Mouse (Mus musculus): ENCODE measurements around the gene Bag5. TPM values are rescaled to one million over a fixed set of nuclear protein-coding genes. Genes with fewer than 3 reads are reported as not detected.

The Bag5 gene
- polyA plus RNA-seq (2015; fragmentation: Nextera tagmentation; extraction: Ambion mirVana): 45.7 and 48.9 TPM in 2 replicates

- Histone ChIP-seq H3K36me3 (ENCODE audit: insufficient read depth, low read length) (peaks cover 21% of the 10 kb centered on the region), H3K4me3 (replicated peaks; ENCODE audit: low read depth, low read length) (peak within 1 kb of the TSS; percentile 97), H3K27me3 (ENCODE audit: insufficient read depth, low read length) (no peaks in the 10 kb centered on the region), H3K9me3 (replicated peaks; ENCODE audit: low read length) (no peaks in the 10 kb centered on the region), H3K4me1 (replicated peaks; ENCODE audit: insufficient read depth, low read length) (peaks cover 13% of the 10 kb centered on the region), H3K27ac (peak within 1 kb of the TSS; percentile 85), H3K9ac (ENCODE audit: low read depth, low read length) (peak within 1 kb of the TSS; percentile 96), H3K4me2 (ENCODE audit: low read length) (peak within 1 kb of the TSS; percentile 84)
- peak; percentile 97 for DNase-seq (ENCODE audit: low spot score)
- ATAC-seq (replicated peaks; ENCODE audit: low FRiP score, low read depth): peak; percentile 93
- WGBS: under 1% methylated on average over 69 of the region's 86 CpGs
- TF ChIP-seq CTCF (IDR thresholded peaks at IDR 0.05; ENCODE audit: low read depth): peak; percentile 33; the same call in 1 of the 2 replicates
These were observed at the start of gene Bag5, which contains the start of gene Apopt1 for GRCm38 (mm10) chr12:111713004-111713651. Gene Bag5 (minus strand): TSS chr12:111713257. Gene Apopt1 (plus strand): TSS chr12:111713261.

DNA sequence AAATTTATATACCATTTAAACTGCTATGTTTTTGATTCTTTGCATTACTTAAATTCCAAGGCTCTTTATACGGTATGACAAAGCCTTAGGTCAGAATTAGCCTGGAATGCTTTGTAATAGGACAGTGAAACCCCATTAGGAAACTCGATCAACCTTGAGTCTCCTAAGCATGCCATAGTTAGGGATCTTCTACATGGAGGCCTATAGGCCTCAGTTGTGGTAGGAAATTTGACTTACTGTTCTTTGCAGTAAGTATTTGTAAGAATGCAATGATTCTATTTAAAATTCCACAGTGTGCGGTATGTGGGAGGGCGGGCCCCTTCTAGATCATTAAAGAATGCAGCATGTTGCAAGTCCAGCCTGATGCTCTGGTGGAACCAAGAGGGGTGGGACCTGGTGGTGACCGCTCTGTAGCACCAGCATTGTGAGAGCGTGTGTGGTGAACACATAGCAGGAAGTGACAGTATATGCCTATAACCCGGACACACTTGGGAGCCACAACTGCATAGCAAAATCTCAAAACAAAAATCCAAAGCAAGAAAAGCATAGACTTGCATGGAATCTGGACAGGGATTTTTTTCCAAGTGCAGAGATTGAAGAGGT, 47.4 kb upstream of the Bag5 start:
- ATAC-seq (replicated peaks; ENCODE audit: low FRiP score, low read depth): no peak
- Histone ChIP-seq H3K9ac (ENCODE audit: low read depth, low read length) (no peak overlapping the region), H3K4me3 (replicated peaks; ENCODE audit: low read depth, low read length) (peak overlapping the region; percentile 53; the same call in 1 of the 2 replicates), H3K4me1 (replicated peaks; ENCODE audit: insufficient read depth, low read length) (peaks cover 16% of the 10 kb centered on the region), H3K36me3 (ENCODE audit: insufficient read depth, low read length) (0 out of 2 replicates have a peak, but pooled peaks cover 11% of the 10 kb centered on the region), H3K27ac (no peak overlapping the region), H3K9me3 (replicated peaks; ENCODE audit: low read length) (no peaks in the 10 kb centered on the region), H3K4me2 (ENCODE audit: low read length) (peak overlapping the region; percentile 98), H3K27me3 (ENCODE audit: insufficient read depth, low read length) (no peaks in the 10 kb centered on the region)
- TF ChIP-seq CTCF (IDR thresholded peaks at IDR 0.05; ENCODE audit: low read depth): no peak
- DNase-seq (ENCODE audit: low spot score): peak; percentile 56
- 34% methylated on average over 7 of the region's 7 CpGs for WGBS

- no peak for TF ChIP-seq CTCF (IDR thresholded peaks at IDR 0.05; ENCODE audit: low read depth)
These were observed 46.4 kb upstream of the Bag5 start for GRCm38 (mm10) chr12:111759176-111760061.

GRCm38 (mm10) chr12:111758381-111759175, 45.5 kb upstream of the Bag5 start, which contains the start of gene Klc1:
Gene Klc1 (plus strand): TSS chr12:111758849.
- DNase-seq (ENCODE audit: low spot score) (peak; percentile 69), ATAC-seq (replicated peaks; ENCODE audit: low FRiP score, low read depth) (peak; percentile 65)
- Histone ChIP-seq H3K36me3 (ENCODE audit: insufficient read depth, low read length) (0 out of 2 replicates have a peak, but pooled peaks cover 10% of the 10 kb centered on the region), H3K27me3 (ENCODE audit: insufficient read depth, low read length) (no peaks in the 10 kb centered on the region), H3K9ac (ENCODE audit: low read depth, low read length) (peak within 1 kb of the TSS; percentile 89), H3K9me3 (replicated peaks; ENCODE audit: low read length) (no peaks in the 10 kb centered on the region), H3K4me1 (replicated peaks; ENCODE audit: insufficient read depth, low read length) (peaks cover 16% of the 10 kb centered on the region), H3K27ac (peak within 1 kb of the TSS; percentile 89), H3K4me2 (ENCODE audit: low read length) (peak within 1 kb of the TSS; percentile 98), H3K4me3 (replicated peaks; ENCODE audit: low read depth, low read length) (peak within 1 kb of the TSS; percentile 53)
- under 1% methylated on average over 78 of the region's 85 CpGs for WGBS
- no peak for TF ChIP-seq CTCF (IDR thresholded peaks at IDR 0.05; ENCODE audit: low read depth)

More at GRCm38 (mm10) chr12:111759176-111760061, 46.4 kb upstream of the Bag5 start:
- H3K9ac ChIP-seq (ENCODE audit: low read depth, low read length): peak overlapping the region; percentile 89
- ATAC-seq (replicated peaks; ENCODE audit: low FRiP score, low read depth) (peak; percentile 19; the same call in 1 of the 2 replicates), DNase-seq (ENCODE audit: low spot score) (peak; percentile 47)
- H3K4me1 ChIP-seq (replicated peaks; ENCODE audit: insufficient read depth, low read length): peaks cover 16% of the 10 kb centered on the region
- 3% methylated on average over 35 of the region's 35 CpGs for WGBS
- H3K36me3 ChIP-seq (ENCODE audit: insufficient read depth, low read length): 0 out of 2 replicates have a peak, but pooled peaks cover 11% of the 10 kb centered on the region
- no peaks in the 10 kb centered on the region for H3K9me3 ChIP-seq (replicated peaks; ENCODE audit: low read length)
- peak overlapping the region; percentile 89 for H3K27ac ChIP-seq
- H3K4me2 ChIP-seq (ENCODE audit: low read length): peak overlapping the region; percentile 98
- peak overlapping the region; percentile 53 for H3K4me3 ChIP-seq (replicated peaks; ENCODE audit: low read depth, low read length)
- no peaks in the 10 kb centered on the region for H3K27me3 ChIP-seq (ENCODE audit: insufficient read depth, low read length)

DNA sequence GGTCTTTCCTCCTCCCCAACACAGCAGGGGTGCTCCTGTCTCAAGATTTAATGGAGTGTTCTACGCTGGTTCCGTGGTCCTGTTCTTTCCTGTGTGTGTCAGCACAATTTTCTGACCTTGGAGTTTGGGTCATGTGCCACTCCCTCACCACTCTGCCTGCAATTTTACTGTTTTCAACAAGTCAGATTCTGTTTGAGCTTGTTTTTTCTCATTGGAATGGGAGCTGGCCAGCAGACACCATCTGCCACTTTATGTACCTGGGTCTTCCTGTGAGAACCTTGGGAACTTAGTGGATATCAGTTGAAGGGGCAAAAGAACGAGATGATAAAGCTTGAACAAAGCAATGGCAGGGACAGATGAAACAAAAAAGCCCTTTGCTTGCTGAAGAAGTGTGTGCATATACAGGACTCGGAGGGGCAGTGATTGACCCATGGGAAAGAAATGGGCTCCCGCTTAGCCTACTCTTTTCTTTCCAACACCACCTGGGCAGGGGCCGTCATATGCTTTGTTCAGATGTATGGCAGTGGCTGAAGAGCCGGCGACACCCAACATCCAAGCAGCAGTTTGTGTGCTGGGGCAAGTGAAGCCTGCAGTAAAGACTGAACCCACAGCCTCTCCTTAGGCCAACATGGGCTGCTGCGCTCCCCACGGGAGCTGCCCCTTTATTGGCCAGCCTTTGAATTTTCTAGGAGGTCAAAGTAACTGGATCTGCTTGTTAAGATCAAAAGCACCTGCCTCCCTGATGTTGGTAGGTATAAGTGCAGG, 44.7 kb upstream of the Bag5 start:
- Histone ChIP-seq H3K9ac (ENCODE audit: low read depth, low read length) (peak overlapping the region; percentile 89), H3K4me1 (replicated peaks; ENCODE audit: insufficient read depth, low read length) (peaks cover 16% of the 10 kb centered on the region), H3K27me3 (ENCODE audit: insufficient read depth, low read length) (no peaks in the 10 kb centered on the region), H3K27ac (peak overlapping the region; percentile 89; the same call in 1 of the 2 replicates), H3K4me2 (ENCODE audit: low read length) (peak overlapping the region; percentile 98), H3K36me3 (ENCODE audit: insufficient read depth, low read length) (0 out of 2 replicates have a peak, but pooled peaks cover 4% of the 10 kb centered on the region), H3K4me3 (replicated peaks; ENCODE audit: low read depth, low read length) (peak overlapping the region; percentile 53), H3K9me3 (replicated peaks; ENCODE audit: low read length) (no peaks in the 10 kb centered on the region)
- DNase-seq (ENCODE audit: low spot score) (no peak), ATAC-seq (replicated peaks; ENCODE audit: low FRiP score, low read depth) (no peak)
- WGBS: 39% methylated on average over 10 of the region's 10 CpGs
- no peak for TF ChIP-seq CTCF (IDR thresholded peaks at IDR 0.05; ENCODE audit: low read depth)

Measured in kidney, postnatal 0 days (tissue).